Mouse (Mus musculus) neural tube, embryonic 14.5 days (tissue): ENCODE results near the gene Tpbpa. TPM values are rescaled to one million over a fixed set of nuclear protein-coding genes. Genes with fewer than 3 reads are reported as not detected.
"Not testable (repeated sequence)": the region's sequence is repeated elsewhere in the genome, so short reads cannot be mapped to it uniquely, and the experiment has no call there.

Experiments
- ATAC-seq: fragments of 200-750 bp; cut with Nextera tagmentation; 2 replicates; pipeline ENCODE4 v1.8.0; 2017; ENCODE audit warnings: low read depth, mild to moderate bottlenecking, moderate TSS enrichment, moderate library complexity
- H3K27ac ChIP-seq: fragments of 300-500 bp; sonication (generic); 2 replicates; pipeline ENCODE4 v1.5.1; 2014; ENCODE audit warnings: low read depth, mild to moderate bottlenecking, control low read depth, low read length, moderate library complexity, mixed read lengths
- H3K27me3 ChIP-seq: fragments of 300-500 bp; sonication (generic); 2 replicates; pipeline ENCODE4 v1.6.1; 2014; ENCODE audit warnings: low read length; ENCODE audit not compliant: control insufficient read depth, insufficient read depth
- H3K36me3 ChIP-seq: fragments of 300-500 bp; sonication (generic); 2 replicates; pipeline ENCODE4 v1.6.1; 2014; ENCODE audit warnings: low read length, mixed read lengths; ENCODE audit not compliant: control insufficient read depth, insufficient read depth
- H3K4me1 ChIP-seq: fragments of 300-500 bp; sonication (generic); 2 replicates; pipeline ENCODE4 v1.6.1; 2014; ENCODE audit warnings: low read length; ENCODE audit not compliant: control insufficient read depth, insufficient read depth
- H3K4me2 ChIP-seq: fragments of 300-500 bp; sonication (generic); 2 replicates; pipeline ENCODE4 v1.6.1; 2014; ENCODE audit warnings: mild to moderate bottlenecking, low read depth, low read length, control low read depth
- H3K4me3 ChIP-seq: fragments of 300-500 bp; sonication (generic); 2 replicates; pipeline ENCODE4 v1.5.1; 2014; ENCODE audit warnings: low read depth, low read length, control low read depth, mixed read lengths
- H3K9ac ChIP-seq: fragments of 300-500 bp; sonication (generic); replicated peaks from 2 replicates; pipeline ENCODE4 v1.6.1; 2014; ENCODE audit warnings: low read depth, mild to moderate bottlenecking, control low read depth, low read length, mixed read lengths
- H3K9me3 ChIP-seq: fragments of 300-500 bp; sonication (generic); 2 replicates; pipeline ENCODE4 v1.6.1; 2016; ENCODE audit warnings: low read length; ENCODE audit not compliant: control insufficient read depth
- WGBS: fragments of 180-500 bp; shearing (Covaris S2); extraction: QIAGEN DNeasy Blood & Tissue Kit; methylation state at CpG from one replicate; pipeline ENCODE4 v1.1.7; 2014; 5-methylcytosine and 5-hydroxymethylcytosine counted together
- polyA plus RNA-seq: library from polyadenylated mRNA; unstranded; fragments of >200 nt; fragmentation: Nextera tagmentation; extraction: Ambion mirVana; gene quantifications from 2 replicates; pipeline ENCODE4 v1.2.1, GENCODE M21; 2014

The Tpbpa gene
- not detected in 2 replicates for polyA plus RNA-seq

GRCm38 (mm10) chr13:60941884-60942283 lies at the start of gene Tpbpa:
Tpbpa (minus strand) TSS chr13:60941984.
- H3K27me3 ChIP-seq, H3K9me3 ChIP-seq, H3K4me3 ChIP-seq, H3K4me2 ChIP-seq, H3K9ac ChIP-seq, H3K36me3 ChIP-seq, ATAC-seq, H3K4me1 ChIP-seq, H3K27ac ChIP-seq: not testable (repeated sequence)
- WGBS, result 82% methylated on average over 3 of the region's 3 CpGs

GRCm38 (mm10) chr13:60986915-60987314 lies 45.1 kb upstream of the Tpbpa start:
- not testable (repeated sequence) for H3K4me3 ChIP-seq, ATAC-seq, H3K27me3 ChIP-seq, H3K9ac ChIP-seq, H3K4me1 ChIP-seq, H3K9me3 ChIP-seq, H3K27ac ChIP-seq, H3K36me3 ChIP-seq, H3K4me2 ChIP-seq
- WGBS, result 74% methylated on average over 4 of the region's 5 CpGs

- not testable (repeated sequence) for ATAC-seq, H3K4me1 ChIP-seq, H3K4me3 ChIP-seq, H3K36me3 ChIP-seq, H3K9ac ChIP-seq, H3K4me2 ChIP-seq, H3K27ac ChIP-seq, H3K9me3 ChIP-seq, H3K27me3 ChIP-seq
- WGBS, result 71% methylated on average over 4 of the region's 4 CpGs
Observed at GRCm38 (mm10) chr13:60972319-60972718, 30.5 kb upstream of the Tpbpa start.

- ATAC-seq, H3K4me1 ChIP-seq, H3K4me2 ChIP-seq, H3K27ac ChIP-seq, H3K27me3 ChIP-seq, H3K36me3 ChIP-seq, H3K9ac ChIP-seq, H3K4me3 ChIP-seq, H3K9me3 ChIP-seq: not testable (repeated sequence)
- WGBS, result 33% methylated on average over 5 of the region's 5 CpGs
Observed at GRCm38 (mm10) chr13:60963985-60964384, 22.2 kb upstream of the Tpbpa start.

GRCm38 (mm10) chr13:60961706-60962105 lies 19.9 kb upstream of the Tpbpa start:
- Histone ChIP-seq H3K27me3 (no peaks in the 10 kb centered on the region), H3K4me1 (no peaks in the 10 kb centered on the region), H3K9me3 (0 out of 2 replicates have a peak, but pooled peaks cover 4% of the 10 kb centered on the region), H3K27ac (no peak overlapping the region), H3K4me3 (no peak overlapping the region), H3K36me3 (no peaks in the 10 kb centered on the region), H3K4me2 (no peak overlapping the region), H3K9ac (no peak overlapping the region)
- no peak for ATAC-seq
- WGBS, result 71% methylated on average over 5 of the region's 5 CpGs

- WGBS, result 66% methylated on average over 5 of the region's 5 CpGs
- H3K4me2 ChIP-seq, result no peak within 1 kb of the TSS
- ATAC-seq, result no peak
- H3K27me3 ChIP-seq, result no peaks in the 10 kb centered on the region
- H3K9ac ChIP-seq, result no peak within 1 kb of the TSS
- H3K4me3 ChIP-seq, result no peak within 1 kb of the TSS
- no peak within 1 kb of the TSS for H3K27ac ChIP-seq
- no peaks in the 10 kb centered on the region for H3K36me3 ChIP-seq
- no peaks in the 10 kb centered on the region for H3K4me1 ChIP-seq
- H3K9me3 ChIP-seq, result no peaks in the 10 kb centered on the region
Observed at GRCm38 (mm10) chr13:60936500-60936901, 5.3 kb downstream of the Tpbpa start, which contains the start of the genes Gm49391 and Ctla2a. Gm49391 (minus strand) TSS chr13:60936571. Ctla2a (minus strand) TSS chr13:60936625.

- H3K27ac ChIP-seq, H3K36me3 ChIP-seq, H3K9me3 ChIP-seq, H3K4me3 ChIP-seq, H3K27me3 ChIP-seq, ATAC-seq, H3K4me2 ChIP-seq, H3K4me1 ChIP-seq, H3K9ac ChIP-seq: not testable (repeated sequence)
- WGBS, result 77% methylated on average over 2 of the region's 2 CpGs
Observed at GRCm38 (mm10) chr13:60935490-60935889, 6.3 kb downstream of the Tpbpa start, which contains the start of gene Gm49393. Gm49393 (minus strand) TSS chr13:60935590.

- H3K9me3 ChIP-seq, ATAC-seq, H3K27ac ChIP-seq, H3K9ac ChIP-seq, H3K4me3 ChIP-seq, H3K36me3 ChIP-seq, H3K27me3 ChIP-seq, H3K4me1 ChIP-seq, H3K4me2 ChIP-seq: not testable (repeated sequence)
- 93% methylated on average over 2 of the region's 2 CpGs for WGBS
Observed at GRCm38 (mm10) chr13:60904780-60905179, 37.0 kb downstream of the Tpbpa start, which contains the start of gene Tpbpb. Tpbpb (minus strand) TSS chr13:60904880.

GRCm38 (mm10) chr13:60897328-60897727 lies 44.5 kb downstream of the Tpbpa start, which contains the start of gene Ctla2b:
Ctla2b (minus strand) TSS chr13:60897447.
- H3K9ac ChIP-seq, result no peak within 1 kb of the TSS
- 86% methylated on average over 3 of the region's 3 CpGs for WGBS
- H3K9me3 ChIP-seq, result no peaks in the 10 kb centered on the region
- H3K4me3 ChIP-seq, result no peak within 1 kb of the TSS
- no peak within 1 kb of the TSS for H3K4me2 ChIP-seq
- H3K27ac ChIP-seq, result no peak within 1 kb of the TSS
- no peaks in the 10 kb centered on the region for H3K4me1 ChIP-seq
- H3K36me3 ChIP-seq, result no peaks in the 10 kb centered on the region
- no peaks in the 10 kb centered on the region for H3K27me3 ChIP-seq
- no peak for ATAC-seq
